Mouse (Mus musculus): ENCODE data around the gene Ryr1. TPM values are rescaled to one million over a fixed set of nuclear protein-coding genes. Genes with fewer than 3 reads are reported as not detected.
"Not testable (repeated sequence)": the region's sequence is repeated elsewhere in the genome, so short reads cannot be mapped to it uniquely, and the experiment has no call there.

Gene Ryr1
- polyA plus RNA-seq, 2 experiments from 2014 or later = 0.05 TPM; not detected in 1

DNA sequence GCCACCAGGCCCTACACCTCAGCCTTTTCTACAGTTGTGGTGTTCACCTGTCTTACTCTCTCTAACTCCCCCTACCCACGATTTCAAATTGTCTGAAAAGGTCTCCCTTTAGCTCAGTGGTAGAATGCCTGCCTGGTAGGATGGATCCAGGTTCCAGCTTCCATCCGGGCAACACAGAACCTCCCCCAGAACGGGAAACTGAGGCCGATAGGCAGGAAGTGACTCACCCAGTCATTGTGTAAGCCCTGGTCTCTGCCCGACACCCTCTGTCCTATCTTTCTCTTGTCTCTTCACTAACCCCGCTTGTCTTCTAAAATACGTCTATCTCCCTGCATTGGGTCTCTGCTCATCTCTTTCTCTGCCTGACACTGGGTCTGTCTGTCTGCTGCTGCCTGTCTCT lies 139.8 kb downstream of the Ryr1 start:
- no peak for ATAC-seq

DNA sequence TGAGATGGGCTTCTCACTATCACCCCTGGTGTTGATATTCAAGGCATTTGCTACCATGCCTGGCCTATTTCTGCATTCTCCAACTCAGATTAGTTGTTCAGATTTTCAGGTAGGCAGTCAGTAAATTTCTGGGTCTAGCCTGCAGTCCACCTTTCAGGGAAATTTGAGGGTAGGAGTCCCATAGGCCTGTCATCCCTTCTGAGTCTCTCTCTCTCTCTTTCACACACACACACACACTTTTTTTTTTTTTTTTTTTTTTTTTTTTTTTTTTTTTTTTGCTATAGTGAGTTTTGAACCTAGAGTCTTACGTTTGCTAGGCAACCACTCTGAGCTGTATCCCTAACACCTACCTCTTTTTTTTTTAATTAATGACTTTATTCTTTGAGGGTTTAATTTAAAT lies 140.5 kb downstream of the Ryr1 start:
- no peak for ATAC-seq

DNA sequence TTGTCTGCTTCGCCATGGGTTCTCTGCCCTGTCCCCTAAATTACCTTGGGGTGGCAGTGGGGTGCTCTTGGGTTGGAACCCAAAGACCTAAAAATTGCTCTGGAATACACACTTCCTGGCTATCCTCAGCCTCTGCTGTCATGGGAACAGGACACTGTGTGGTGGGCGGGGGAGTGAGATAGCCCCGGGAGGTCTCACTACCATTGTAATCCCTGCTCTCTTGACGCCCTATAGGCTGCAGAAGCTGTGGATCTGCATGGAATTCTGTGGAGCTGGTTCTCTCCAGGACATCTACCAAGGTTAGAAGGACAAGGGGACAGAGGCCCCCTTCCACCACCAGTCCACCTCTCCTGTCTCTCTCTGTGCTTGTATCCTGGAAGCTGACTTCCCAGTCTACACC lies 141.1 kb downstream of the Ryr1 start:
- ATAC-seq = no peak

DNA sequence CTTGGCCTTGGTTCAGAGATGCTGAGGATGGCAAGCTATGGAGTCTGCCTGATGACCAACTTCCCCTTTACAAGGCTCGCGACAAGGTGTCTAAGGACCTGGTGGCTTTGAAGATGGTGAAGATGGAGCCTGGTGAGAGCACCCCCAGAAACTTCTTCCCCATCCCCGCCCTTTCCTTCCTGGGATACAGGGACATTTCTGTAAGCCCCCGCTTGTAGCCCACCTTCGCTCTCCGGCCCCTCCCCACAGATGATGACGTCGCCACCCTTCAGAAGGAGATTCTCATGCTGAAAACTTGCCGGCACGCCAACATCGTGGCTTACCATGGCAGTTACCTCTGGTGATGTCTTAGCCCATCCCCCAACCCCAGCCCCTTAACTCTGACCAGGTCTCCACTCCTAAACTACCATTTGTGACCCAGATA lies 141.8 kb downstream of the Ryr1 start:
- no peak for ATAC-seq

DNA sequence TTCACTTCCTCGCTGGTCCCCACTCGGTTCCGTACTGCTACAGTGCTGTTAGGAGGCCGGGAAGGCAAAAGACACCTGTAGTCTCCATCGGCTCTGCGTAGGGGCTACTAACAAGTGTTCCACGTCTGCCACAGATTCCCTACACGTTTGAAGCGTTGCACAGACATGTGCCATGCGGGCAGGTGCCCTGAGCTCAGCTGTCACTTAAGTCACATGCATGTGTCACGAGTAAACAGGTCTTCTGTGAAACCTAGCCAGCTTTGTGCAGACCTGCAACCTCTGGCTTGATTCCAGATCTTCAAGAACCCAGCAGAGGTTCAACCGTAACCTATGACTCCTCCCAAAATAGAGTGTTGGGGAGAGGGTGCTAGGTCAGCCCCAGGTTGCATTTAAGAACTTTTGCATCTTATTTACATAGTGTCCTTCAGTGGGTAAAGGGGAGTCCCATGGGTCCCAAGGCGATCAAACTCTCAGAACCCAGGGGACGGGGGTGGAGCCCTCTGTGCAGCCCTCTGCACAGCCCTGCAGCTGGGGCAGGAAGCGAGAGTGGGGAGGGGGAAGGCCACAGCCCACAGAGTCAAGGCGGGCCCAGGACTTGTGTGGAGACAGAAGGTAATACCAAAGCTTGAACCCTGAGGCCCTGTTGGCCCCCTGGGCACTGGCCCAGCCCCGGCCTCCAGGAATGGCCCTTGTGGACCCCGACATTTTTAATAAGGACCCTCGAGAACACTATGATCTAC lies 142.5 kb downstream of the Ryr1 start:
- peak; percentile 76 for ATAC-seq

DNA sequence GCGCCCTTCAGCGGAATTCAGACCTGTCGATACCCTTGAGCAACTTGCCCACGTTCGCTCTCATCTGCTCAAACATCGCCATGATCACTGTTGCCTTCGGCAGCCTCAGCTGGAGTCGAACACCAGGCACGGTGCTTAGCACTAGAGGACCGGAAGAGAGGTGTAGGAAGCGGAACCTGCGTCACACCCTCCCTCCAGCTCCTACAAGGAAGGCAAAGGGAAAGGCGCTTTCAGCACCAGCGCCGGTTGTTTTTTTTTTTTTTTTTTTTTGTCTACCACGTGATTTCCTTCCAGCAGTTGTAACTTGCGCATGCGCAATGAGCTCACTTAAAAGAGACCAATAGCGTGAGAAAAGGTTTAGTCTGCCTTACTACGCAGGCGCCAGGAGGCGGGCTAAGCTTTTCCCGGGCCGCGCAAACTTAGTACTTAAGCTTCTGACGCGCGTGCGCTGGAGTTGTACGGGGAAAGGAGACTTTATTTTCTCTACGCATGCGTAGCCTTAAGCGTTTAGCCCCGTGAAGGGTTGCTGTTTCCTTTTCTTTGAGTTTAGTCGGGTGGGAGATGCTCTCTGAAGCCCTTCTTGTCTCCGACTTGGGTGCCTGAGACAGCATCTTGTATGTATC lies 143.2 kb downstream of the Ryr1 start, which contains the start of the genes Eif3k and Map4k1:
TSS of gene Eif3k (minus strand) at position 214 of the 623 bp plus-strand sequence.
TSS of gene Map4k1 (plus strand) at position 400 of the 623 bp plus-strand sequence.
- ATAC-seq = peak; percentile 83

DNA sequence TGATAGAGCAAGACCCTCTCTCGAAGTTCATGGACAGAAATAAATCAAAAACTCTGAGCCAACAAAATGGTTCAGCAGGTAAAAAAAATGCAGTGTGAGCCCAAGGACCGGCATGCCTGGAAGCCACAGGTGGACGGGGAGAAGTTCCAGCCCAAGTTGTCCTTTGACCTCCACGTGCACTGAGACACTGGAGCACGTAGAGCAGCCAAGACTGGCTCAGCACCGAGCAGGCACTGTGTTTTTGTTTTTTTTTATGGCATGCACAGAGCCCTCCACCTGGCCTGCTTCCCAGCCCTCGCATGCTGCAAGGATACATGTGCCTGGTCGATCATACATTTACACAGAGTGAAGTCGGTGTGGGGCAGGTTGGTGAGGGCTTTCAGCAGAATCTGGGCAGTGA lies 147.4 kb downstream of the Ryr1 start:
- no peak for ATAC-seq

DNA sequence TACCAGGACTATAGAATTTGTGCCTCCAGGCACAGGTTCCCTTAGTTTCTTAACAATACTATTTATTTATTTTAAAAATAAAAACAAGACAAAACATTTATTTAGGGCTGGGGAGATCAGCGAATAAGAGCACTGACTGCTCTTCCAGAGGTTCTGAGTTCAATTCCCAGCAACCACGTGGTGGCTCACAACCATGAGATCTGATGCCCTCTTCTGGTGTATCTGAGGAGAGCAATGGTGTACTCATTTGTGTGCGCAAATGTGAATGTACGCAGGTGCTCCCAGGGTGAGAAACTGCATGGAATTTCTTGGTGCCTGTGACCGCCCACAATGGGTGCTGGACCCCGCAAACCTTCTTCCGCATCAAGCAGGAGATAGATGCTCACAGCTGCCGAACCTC lies 152.0 kb downstream of the Ryr1 start:
- no peak for ATAC-seq

DNA sequence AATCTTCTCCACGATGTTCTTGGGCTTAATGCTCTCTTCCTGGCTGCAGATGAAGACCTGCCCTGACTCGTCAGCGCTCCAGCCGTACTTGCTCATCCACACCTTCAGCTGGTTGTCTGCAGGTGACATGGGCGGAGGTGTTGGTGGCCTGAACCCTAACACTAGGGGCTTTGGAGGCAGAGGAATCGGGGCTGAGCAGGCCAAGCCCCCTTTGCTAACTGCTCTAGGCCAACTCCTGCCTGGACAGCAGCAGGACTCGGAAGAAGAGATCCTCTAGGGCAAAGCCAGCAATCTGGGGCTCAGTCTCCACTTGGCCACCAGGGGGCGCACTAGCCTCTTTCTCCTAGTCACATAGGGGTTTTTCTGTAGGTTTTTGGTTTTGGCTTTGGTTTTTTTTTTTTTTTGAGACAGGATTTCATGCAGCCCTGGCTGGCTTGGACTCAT lies 152.4 kb downstream of the Ryr1 start:
- ATAC-seq = peak; percentile 74

DNA sequence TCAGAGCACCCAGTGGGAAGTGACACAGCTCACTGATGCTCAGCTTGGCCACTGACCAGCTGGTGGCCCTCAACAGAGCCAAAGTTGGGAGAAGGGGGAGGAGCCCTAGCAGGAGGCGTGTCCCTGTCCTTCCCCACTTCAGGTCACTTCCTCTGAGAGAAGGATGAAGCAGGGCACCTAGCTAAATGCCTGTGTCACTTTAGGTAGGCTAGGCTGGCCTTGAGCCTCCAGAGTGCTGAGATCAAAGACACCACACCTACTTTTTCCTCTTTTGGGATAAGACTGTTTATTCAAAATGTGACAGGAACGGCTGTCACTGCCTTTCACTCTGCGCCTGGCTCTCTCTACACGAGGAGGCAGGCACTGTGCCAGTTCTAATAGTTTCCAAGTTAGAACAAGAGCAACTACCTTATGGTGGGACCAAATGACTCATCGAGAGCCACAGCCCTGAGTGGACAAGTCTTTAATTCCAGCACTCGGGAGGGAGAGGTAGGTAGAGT lies 153.2 kb downstream of the Ryr1 start:
- no peak for ATAC-seq

DNA sequence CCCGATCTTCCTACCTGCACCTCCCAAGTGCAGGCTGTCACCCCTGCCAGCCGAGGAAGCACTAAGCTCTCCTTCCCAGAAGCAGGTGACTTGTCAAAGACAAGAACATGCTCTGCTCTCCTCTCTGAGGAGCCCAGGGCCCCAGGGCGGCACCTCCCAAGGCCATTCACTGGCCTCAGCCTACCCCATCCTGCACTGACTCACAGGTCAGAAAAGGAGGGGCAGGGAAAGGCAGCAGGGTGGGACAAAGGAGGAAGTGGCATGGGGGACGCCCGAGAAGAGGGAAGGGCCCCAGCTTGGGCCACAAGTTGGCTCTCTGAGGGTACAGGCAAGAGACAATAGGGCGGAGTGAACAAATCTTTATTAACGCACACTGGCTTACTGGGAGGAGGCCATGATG lies 153.9 kb downstream of the Ryr1 start:
- no peak for ATAC-seq

DNA sequence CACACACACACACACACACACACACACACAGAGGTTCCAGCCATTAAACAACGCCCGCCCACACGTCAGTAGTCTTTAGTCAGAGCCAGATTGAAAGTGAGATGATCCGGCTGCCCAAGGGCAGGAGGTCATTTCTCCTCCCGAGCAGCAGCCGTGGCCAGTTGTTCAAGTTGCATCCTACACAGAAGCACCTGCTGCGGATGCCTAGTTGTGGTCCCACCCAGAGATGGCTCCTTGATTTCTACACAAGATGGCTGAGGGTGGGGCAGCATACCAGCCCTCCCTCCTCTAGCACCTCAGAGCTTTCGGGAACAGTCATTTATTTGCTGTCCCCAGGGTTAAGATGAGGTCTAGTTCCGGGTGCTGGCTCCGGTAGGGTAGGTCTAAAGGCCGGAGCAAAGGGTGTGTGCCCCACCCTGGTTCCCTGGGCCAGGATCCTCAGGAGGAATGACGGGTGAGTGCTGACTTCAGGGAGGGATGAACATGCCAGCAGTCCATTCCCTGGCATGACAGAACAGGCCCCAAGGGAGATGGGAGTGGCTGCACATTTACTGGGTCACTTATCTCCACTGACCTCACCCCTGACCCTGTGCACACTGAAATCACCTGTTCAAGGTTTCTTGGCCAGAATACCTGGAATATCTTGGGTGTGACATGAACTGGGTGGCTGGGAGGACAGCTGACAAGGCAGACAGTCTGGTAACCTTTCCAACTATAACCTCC lies 155.1 kb downstream of the Ryr1 start:
- no peak for ATAC-seq

DNA sequence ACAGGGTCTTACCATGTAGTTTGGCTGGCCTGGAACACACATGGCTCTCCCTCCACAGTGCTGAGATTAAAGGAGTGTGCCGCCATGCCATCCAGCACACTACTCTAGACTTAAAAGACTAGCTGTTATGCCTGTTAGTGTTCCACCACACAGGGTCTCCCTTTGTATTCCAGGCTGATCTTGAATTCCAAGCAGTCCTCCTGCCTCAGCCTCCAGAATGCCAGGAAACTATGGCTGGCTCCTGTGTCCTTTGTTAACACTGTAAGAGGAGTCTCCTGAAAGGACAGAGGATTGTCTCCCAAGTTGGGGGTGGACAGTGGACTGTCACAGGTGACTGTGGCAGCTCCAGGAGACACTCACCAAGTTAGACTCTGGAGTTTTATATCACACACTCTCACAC lies 155.7 kb downstream of the Ryr1 start:
- no peak for ATAC-seq

DNA sequence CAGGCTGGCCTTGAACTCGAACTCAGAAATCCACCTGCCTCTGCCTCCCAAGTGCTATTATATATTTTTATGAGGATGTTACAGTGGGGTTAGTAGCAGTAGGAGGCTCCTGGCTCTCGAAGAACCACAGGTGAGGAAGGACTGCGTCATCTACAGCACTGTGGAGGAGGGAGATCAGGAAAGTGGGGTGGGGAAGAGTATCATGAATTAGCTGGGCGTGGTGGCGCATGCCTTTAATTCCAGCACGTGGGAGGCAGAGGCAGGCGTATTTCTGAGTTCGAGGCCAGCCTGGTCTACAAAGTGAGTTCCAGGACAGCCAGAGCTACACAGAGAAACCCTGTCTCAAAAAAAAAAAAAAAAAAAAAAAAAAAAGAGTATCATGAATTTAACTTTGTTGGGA lies 156.9 kb downstream of the Ryr1 start:
- ATAC-seq = not testable (repeated sequence)

DNA sequence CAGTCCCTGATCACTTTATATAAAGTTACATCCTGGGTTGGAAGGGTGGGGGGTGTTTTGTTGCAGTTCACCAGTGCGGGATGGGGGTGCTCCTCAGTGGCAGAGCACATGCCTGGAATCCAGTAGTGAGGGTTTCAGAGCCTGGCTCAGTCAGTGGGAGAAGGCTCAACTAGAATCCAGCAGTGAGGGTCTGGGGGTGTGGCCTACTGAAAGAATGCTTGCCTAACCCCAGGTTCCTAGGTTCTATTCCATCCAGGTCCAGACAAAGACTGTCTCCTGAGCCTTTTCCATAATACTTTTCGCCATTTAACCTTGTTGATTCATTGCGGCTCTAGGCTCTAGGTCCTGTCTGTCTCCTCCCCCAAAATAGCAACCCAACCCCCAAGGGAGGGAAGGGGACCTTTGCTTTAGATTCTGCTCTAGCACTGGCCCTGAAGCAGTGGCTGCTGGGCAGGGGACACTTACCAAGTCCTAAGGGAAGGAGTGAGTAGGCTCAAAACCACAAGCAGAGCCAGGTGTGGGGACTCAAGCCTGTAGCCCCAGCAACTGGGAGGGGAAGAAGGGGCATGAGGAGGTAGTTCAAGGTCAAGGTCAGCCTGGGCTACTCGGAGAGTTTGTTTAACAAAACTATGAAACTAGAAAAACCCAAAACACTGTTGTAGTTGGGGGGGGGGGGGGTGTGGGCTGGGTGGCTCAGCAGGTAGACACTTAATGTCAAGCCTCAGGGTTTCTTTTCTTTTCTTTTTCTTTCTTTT lies 158.1 kb downstream of the Ryr1 start:
- ATAC-seq = no peak

DNA sequence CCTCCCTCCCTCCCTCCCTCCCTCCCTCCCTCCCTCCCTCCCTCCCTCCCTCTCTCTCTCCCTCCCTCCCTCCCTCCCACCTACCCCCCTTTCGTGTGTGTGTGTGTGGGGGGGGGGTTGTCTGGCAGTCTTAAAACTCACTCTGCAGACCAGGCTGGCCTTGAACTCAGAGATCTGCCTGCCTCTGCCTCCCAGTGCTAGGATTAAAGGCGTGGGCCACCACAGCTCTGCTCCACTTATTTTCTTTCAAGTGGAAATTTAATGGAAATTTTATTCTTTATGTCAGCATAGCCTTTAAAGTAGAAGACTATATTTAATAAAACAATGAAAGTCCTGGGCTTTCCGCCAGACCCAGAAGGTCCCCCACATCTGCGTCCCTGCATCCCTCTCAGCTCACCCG lies 158.8 kb downstream of the Ryr1 start:
- ATAC-seq = no peak

DNA sequence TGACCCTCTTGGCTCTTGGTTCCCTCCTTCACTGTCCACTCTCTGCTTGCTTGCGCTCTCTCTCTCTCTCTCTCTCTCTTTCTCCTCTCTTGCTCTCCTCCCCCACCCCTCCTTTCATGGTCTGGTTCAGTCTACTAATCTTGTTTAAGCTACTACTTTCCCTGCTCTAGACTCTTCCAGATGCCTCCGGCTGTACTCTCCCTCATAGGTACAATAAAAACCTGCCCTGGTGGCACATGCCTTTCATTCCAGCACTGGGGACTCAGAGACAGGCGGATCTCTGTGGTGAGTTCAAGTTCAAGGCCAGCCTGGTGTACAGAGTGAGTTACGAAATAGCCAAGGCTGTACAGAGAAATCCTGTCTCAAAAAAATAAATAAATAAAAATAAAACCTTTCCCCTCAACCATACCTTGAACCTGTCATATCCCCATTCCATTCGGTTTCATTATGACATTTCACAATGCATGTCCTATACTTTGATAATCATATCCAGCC lies 159.6 kb downstream of the Ryr1 start:
- no peak for ATAC-seq

DNA sequence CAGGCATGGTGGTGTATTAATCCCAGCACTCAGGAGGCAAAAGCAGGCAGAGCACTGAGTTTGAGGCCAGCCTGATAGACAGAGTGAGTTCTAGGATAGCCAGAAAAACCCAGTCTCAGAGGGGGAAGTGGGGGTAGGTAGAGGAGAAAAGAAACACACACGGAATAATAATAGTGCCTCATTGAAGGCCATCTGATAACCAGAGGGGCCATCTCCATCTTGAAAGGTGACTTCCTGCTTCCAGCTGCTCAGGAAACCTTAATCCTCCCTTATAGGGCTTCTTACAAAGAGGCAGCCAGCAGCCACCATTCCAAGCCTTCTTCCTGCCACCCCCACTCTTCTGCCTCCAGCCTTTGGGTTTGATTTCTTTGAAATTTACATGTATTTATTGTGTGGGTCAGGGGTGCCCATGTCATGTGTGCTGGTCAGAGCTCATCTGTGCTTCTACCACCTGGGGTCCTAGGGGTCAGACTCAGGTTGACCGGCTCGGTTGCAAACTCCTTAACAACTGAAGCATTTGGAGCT lies 161.5 kb downstream of the Ryr1 start:
- no peak for ATAC-seq

DNA sequence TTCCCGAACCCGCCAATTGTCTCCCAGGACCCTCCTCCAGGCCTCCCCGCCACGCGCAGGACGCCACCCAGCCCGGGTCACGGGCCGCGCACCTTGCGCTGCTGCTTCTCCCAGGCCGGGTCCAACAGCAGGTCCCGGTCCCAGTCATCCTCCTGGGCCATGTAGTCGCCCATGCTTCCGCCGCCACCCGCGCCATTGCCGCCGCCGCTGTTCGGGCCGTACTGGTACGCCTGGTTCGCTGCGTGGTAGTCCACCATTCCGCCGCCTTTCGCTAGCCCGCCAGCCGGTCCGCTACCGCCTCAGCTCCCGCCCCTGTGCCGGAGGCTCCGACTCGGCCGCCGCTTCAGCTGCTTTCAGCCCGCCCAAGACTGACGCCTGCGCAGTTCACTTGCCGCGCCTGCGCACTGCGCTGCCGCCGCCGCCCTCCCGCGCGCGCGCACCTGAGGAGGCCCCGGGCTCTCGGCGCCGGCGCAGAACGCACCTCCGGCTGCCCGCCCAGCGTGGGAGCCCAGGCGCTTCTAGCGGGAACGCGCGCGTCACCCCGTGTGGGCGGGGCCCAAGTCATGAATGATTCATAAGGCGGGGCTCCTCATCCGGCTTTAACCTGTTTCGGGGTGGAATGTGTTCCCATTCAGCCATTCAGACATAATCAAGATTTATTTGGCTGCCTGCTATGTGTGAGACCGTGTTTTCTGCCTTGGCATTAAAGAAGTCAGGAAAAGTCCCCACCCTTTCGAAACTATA lies 162.9 kb downstream of the Ryr1 start, which contains the start of gene Actn4:
TSS of gene Actn4 (minus strand) at position 414 of the 744 bp plus-strand sequence.
- peak; percentile 95 for ATAC-seq

DNA sequence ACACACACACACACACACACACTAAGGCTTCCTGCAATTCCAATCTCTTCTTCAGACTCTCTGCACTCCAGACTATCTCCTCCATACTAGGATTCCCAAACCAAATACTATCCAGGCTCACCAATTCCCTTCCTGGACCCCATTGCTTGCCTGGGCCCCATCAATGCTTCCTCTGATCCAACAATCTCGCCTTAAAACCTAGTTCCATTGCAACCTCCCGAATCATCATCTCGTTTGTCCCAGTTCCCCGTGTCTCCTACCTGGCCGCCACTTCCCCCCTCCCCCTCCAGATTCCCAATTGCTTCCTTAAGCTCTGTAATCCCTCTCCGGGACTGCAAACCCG lies 163.4 kb downstream of the Ryr1 start:
- no peak for ATAC-seq

DNA sequence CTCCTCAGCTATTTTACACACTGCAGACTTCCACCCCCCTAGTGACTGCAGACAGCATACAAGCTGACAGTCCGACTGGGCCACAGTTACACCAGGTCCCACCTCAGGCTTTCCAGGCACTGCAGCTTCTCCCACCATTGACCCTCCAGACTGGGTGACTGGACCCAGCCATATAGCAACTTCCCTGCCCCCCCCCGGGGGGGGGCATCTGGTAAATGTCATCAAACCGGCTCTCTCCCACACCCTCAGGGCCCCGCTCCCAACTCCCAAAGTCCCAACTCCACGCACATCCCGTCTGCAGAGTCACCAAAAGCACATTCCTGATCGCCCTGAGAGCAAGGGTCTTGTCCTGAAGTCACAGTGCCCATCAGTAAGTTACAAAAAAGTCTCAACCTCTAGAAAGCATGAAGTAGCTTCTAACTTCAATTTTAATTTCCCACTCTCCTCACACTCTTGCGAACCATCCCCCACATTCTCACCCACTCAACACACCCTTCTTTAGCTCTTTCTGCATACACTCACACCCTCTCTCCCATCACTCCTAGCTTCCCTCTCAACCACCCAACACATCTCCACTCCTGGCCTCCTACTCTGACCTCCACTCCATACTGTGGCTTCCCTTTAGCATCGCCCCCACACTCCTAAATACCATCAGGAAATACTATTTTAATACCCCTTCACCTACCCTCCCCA lies 164.5 kb downstream of the Ryr1 start:
- ATAC-seq = no peak
